Mouse (Mus musculus): ENCODE results near the gene Olfr485. TPM values are rescaled to one million over a fixed set of nuclear protein-coding genes. Genes with fewer than 3 reads are reported as not detected.
"Not testable (repeated sequence)": the region's sequence is repeated elsewhere in the genome, so short reads cannot be mapped to it uniquely, and the experiment has no call there.

The Olfr485 gene
- not detected in 2 replicates for total RNA-seq (2017)

- no peak for ATAC-seq (replicated peaks; ENCODE audit: low read depth, poor library complexity, severe bottlenecking)
Measured at GRCm38 (mm10) chr7:108159771-108160170, at the start of gene Olfr485. TSS of gene Olfr485 (minus strand) at chr7:108159871.

- ATAC-seq (replicated peaks; ENCODE audit: low read depth, poor library complexity, severe bottlenecking) = no peak
Measured at GRCm38 (mm10) chr7:108196938-108197337, 37.3 kb upstream of the Olfr485 start.

GRCm38 (mm10) chr7:108196337-108196736 lies 36.7 kb upstream of the Olfr485 start:
- not testable (repeated sequence) for ATAC-seq (replicated peaks; ENCODE audit: low read depth, poor library complexity, severe bottlenecking)

- ATAC-seq (replicated peaks; ENCODE audit: low read depth, poor library complexity, severe bottlenecking) = not testable (repeated sequence)
Measured at GRCm38 (mm10) chr7:108192714-108193113, 33.0 kb upstream of the Olfr485 start.

- ATAC-seq (replicated peaks; ENCODE audit: low read depth, poor library complexity, severe bottlenecking) = not testable (repeated sequence)
Measured at GRCm38 (mm10) chr7:108191196-108191595, 31.5 kb upstream of the Olfr485 start.

- not testable (repeated sequence) for ATAC-seq (replicated peaks; ENCODE audit: low read depth, poor library complexity, severe bottlenecking)
Measured at GRCm38 (mm10) chr7:108185237-108185636, 25.6 kb upstream of the Olfr485 start.

- ATAC-seq (replicated peaks; ENCODE audit: low read depth, poor library complexity, severe bottlenecking) = not testable (repeated sequence)
Measured at GRCm38 (mm10) chr7:108184401-108184800, 24.7 kb upstream of the Olfr485 start.

- ATAC-seq (replicated peaks; ENCODE audit: low read depth, poor library complexity, severe bottlenecking) = not testable (repeated sequence)
Measured at GRCm38 (mm10) chr7:108172642-108173041, 13.0 kb upstream of the Olfr485 start, which contains the start of gene Olfr486. TSS of gene Olfr486 (minus strand) at chr7:108172742.

- no peak for ATAC-seq (replicated peaks; ENCODE audit: low read depth, poor library complexity, severe bottlenecking)
Measured at GRCm38 (mm10) chr7:108127349-108127748, 32.3 kb downstream of the Olfr485 start, which contains the start of gene Olfr484. TSS of gene Olfr484 (minus strand) at chr7:108127449.

GRCm38 (mm10) chr7:108121416-108121815 lies 38.3 kb downstream of the Olfr485 start:
- no peak for ATAC-seq (replicated peaks; ENCODE audit: low read depth, poor library complexity, severe bottlenecking)

GRCm38 (mm10) chr7:108120681-108121080 lies 39.0 kb downstream of the Olfr485 start:
- no peak for ATAC-seq (replicated peaks; ENCODE audit: low read depth, poor library complexity, severe bottlenecking)

Other genes starting within 250 kb of the Olfr485 start
- not detected in 2 replicates for gene Olfr473, start 229.4 kb downstream of the Olfr485 start, total RNA-seq (2017)
- gene Olfr474, start 205.2 kb downstream of the Olfr485 start, total RNA-seq (2017) = not detected in 2 replicates
- gene Olfr476, start 195.1 kb downstream of the Olfr485 start, total RNA-seq (2017) = not detected in 2 replicates
- not detected in 2 replicates for gene Olfr477, start 173.2 kb downstream of the Olfr485 start, total RNA-seq (2017)
- not detected in 2 replicates for gene Olfr478, start 125.9 kb downstream of the Olfr485 start, total RNA-seq (2017)
- gene Olfr479, start 109.2 kb downstream of the Olfr485 start, total RNA-seq (2017) = not detected in 2 replicates
- gene Olfr480, start 92.5 kb downstream of the Olfr485 start, total RNA-seq (2017) = not detected in 2 replicates
- not detected in 2 replicates for gene Olfr481, start 80.0 kb downstream of the Olfr485 start, total RNA-seq (2017)
- gene Olfr482, start 62.3 kb downstream of the Olfr485 start, total RNA-seq (2017) = 0.09 and 0.15 TPM in 2 replicates
- not detected in 2 replicates for gene Olfr483, start 59.0 kb downstream of the Olfr485 start, total RNA-seq (2017)
- gene Olfr484, start 32.4 kb downstream of the Olfr485 start, total RNA-seq (2017) = not detected in 2 replicates
- gene Olfr486, start 12.9 kb upstream of the Olfr485 start, total RNA-seq (2017) = not detected in 2 replicates
- not detected in 2 replicates for gene Olfr487, start 54.8 kb upstream of the Olfr485 start, total RNA-seq (2017)
- not detected in 2 replicates for gene Olfr488, start 98.5 kb upstream of the Olfr485 start, total RNA-seq (2017)
- gene Olfr490, start 129.1 kb upstream of the Olfr485 start, total RNA-seq (2017) = not detected in 2 replicates
- not detected in 2 replicates for gene Olfr491, start 153.6 kb upstream of the Olfr485 start, total RNA-seq (2017)
- gene Olfr492, start 163.8 kb upstream of the Olfr485 start, total RNA-seq (2017) = not detected in 2 replicates
- not detected in 2 replicates for gene Olfr493, start 187.1 kb upstream of the Olfr485 start, total RNA-seq (2017)
- gene Olfr494, start 205.5 kb upstream of the Olfr485 start, total RNA-seq (2017) = not detected in 2 replicates
- gene Olfr495, start 233.3 kb upstream of the Olfr485 start, total RNA-seq (2017) = not detected in 2 replicates